Mouse (Mus musculus): Measurements from ENCODE around the gene Ten1. TPM values are rescaled to one million over a fixed set of nuclear protein-coding genes. Genes with fewer than 3 reads are reported as not detected.

Ten1 gene
- polyA plus RNA-seq, 1 experiment from 2014 or later: 53.6 TPM

GRCm38 (mm10) chr11:116226414-116226813 is 27.8 kb downstream of the Ten1 start:
- DNase-seq (ENCODE audit: low read depth, low spot score): peak; percentile 31
- in situ Hi-C loops (cut with MboI; ENCODE audit: low pct_unique_long_range_greater_than_20kb): no loop called here
- ATAC-seq: no peak
- POLR2A ChIA-PET: interaction anchor here (1.1 kb wide), 1 partner anchor 109 kb away, joined by 3 read pairs; the partner anchor contains the start of gene Foxj1
- no peaks in the 10 kb centered on the region for H3K27me3 ChIP-seq
- no peak for TF ChIP-seq CTCF (IDR thresholded peaks at IDR 0.05)
- CTCF ChIA-PET: interaction anchor here (0.7 to 2.4 kb wide), 12 partner anchors 10 to 237 kb away, joined by 3 to 12 read pairs (median 4); no protein-coding TSS in a partner anchor

- CTCF ChIA-PET: interaction anchor here (0.8 to 1.0 kb wide), 2 partner anchors 107 to 216 kb away, joined by 3 read pairs; no protein-coding TSS in a partner anchor
- POLR2A ChIA-PET: interaction anchor here (1.0 kb wide), 1 partner anchor 10 kb away, joined by 3 read pairs; the partner anchor contains the start of gene Evpl
- no peak for DNase-seq (ENCODE audit: low read depth, low spot score)
- in situ Hi-C loops (cut with MboI; ENCODE audit: low pct_unique_long_range_greater_than_20kb): no loop called here
- TF ChIP-seq CTCF (IDR thresholded peaks at IDR 0.05): no peak
- no peaks in the 10 kb centered on the region for H3K27me3 ChIP-seq
- no peak for ATAC-seq
These were observed 30.0 kb downstream of the Ten1 start for GRCm38 (mm10) chr11:116228699-116229098.

GRCm38 (mm10) chr11:116232427-116232826 is 33.8 kb downstream of the Ten1 start:
- CTCF ChIA-PET: interaction anchor here (0.9 kb wide), 1 partner anchor 39 kb away, joined by 3 read pairs; no protein-coding TSS in a partner anchor
- in situ Hi-C loops (cut with MboI; ENCODE audit: low pct_unique_long_range_greater_than_20kb): no loop called here
- TF ChIP-seq CTCF (IDR thresholded peaks at IDR 0.05): no peak
- ATAC-seq: no peak
- no peaks in the 10 kb centered on the region for H3K27me3 ChIP-seq
- DNase-seq (ENCODE audit: low read depth, low spot score): no peak
- POLR2A ChIA-PET: interaction anchor here (0.8 kb wide), 1 partner anchor 222 kb away, joined by 6 read pairs; no protein-coding TSS in a partner anchor

GRCm38 (mm10) chr11:116234901-116235300 is 36.2 kb downstream of the Ten1 start:
- in situ Hi-C loops (cut with MboI; ENCODE audit: low pct_unique_long_range_greater_than_20kb): no loop called here
- H3K27me3 ChIP-seq: no peaks in the 10 kb centered on the region
- CTCF ChIA-PET: no interaction called here
- POLR2A ChIA-PET: no interaction called here
- no peak for TF ChIP-seq CTCF (IDR thresholded peaks at IDR 0.05)
- ATAC-seq: no peak
- no peak for DNase-seq (ENCODE audit: low read depth, low spot score)

- in situ Hi-C loops (cut with MboI; ENCODE audit: low pct_unique_long_range_greater_than_20kb): no loop called here
- no peak for TF ChIP-seq CTCF (IDR thresholded peaks at IDR 0.05)
- POLR2A ChIA-PET: interaction anchor here (1.2 kb wide), 1 partner anchor 9 kb away, joined by 3 read pairs; no protein-coding TSS in a partner anchor
- H3K27me3 ChIP-seq: no peaks in the 10 kb centered on the region
- CTCF ChIA-PET: interaction anchor here (3.2 kb wide), 1 partner anchor 29 kb away, joined by 9 read pairs; no protein-coding TSS in a partner anchor
- no peak for DNase-seq (ENCODE audit: low read depth, low spot score)
- ATAC-seq: no peak
These were observed 39.2 kb downstream of the Ten1 start, which contains the start of gene Evpl for GRCm38 (mm10) chr11:116237742-116238395. Gene Evpl, minus strand, starts transcription at chr11:116238077.

- CTCF ChIA-PET: interaction anchor here (1.0 to 3.2 kb wide), 3 partner anchors 11 to 64 kb away, joined by 3 to 9 read pairs (median 4); no protein-coding TSS in a partner anchor
- POLR2A ChIA-PET: interaction anchor here (0.7 to 0.8 kb wide), 2 partner anchors 33 to 208 kb away, joined by 3 read pairs; no protein-coding TSS in a partner anchor
- in situ Hi-C loops (cut with MboI; ENCODE audit: low pct_unique_long_range_greater_than_20kb): no loop called here
- no peak for DNase-seq (ENCODE audit: low read depth, low spot score)
- TF ChIP-seq CTCF (IDR thresholded peaks at IDR 0.05): no peak
- H3K27me3 ChIP-seq: no peaks in the 10 kb centered on the region
- ATAC-seq: peak; percentile 42
These were observed 41.1 kb downstream of the Ten1 start for GRCm38 (mm10) chr11:116239797-116240196.

GRCm38 (mm10) chr11:116241744-116242235 is 43.1 kb downstream of the Ten1 start:
- DNase-seq (ENCODE audit: low read depth, low spot score) (no peak), ATAC-seq (no peak)
- CTCF ChIA-PET: interaction anchor here (1.1 to 1.3 kb wide), 2 partner anchors 9 to 36 kb away, joined by 3 to 4 read pairs; no protein-coding TSS in a partner anchor
- in situ Hi-C loops (cut with MboI; ENCODE audit: low pct_unique_long_range_greater_than_20kb): no loop called here
- H3K27me3 ChIP-seq: no peaks in the 10 kb centered on the region
- TF ChIP-seq CTCF (IDR thresholded peaks at IDR 0.05): no peak
- POLR2A ChIA-PET: no interaction called here

- TF ChIP-seq CTCF (IDR thresholded peaks at IDR 0.05): no peak
These were observed 45.9 kb downstream of the Ten1 start for GRCm38 (mm10) chr11:116244580-116244979.

GRCm38 (mm10) chr11:116245616-116246015 is 47.0 kb downstream of the Ten1 start:
- no peak for TF ChIP-seq CTCF (IDR thresholded peaks at IDR 0.05)
- in situ Hi-C loops (cut with MboI; ENCODE audit: low pct_unique_long_range_greater_than_20kb): no loop called here
- ATAC-seq (no peak), DNase-seq (ENCODE audit: low read depth, low spot score) (no peak)
- POLR2A ChIA-PET: no interaction called here
- no peaks in the 10 kb centered on the region for H3K27me3 ChIP-seq
- CTCF ChIA-PET: no interaction called here

More at GRCm38 (mm10) chr11:116244580-116244979, 45.9 kb downstream of the Ten1 start:
- POLR2A ChIA-PET: no interaction called here
- H3K27me3 ChIP-seq: no peaks in the 10 kb centered on the region
- in situ Hi-C loops (cut with MboI; ENCODE audit: low pct_unique_long_range_greater_than_20kb): no loop called here
- DNase-seq (ENCODE audit: low read depth, low spot score) (no peak), ATAC-seq (no peak)
- CTCF ChIA-PET: no interaction called here

- ChIA-PET CTCF (interaction anchor here (1.4 to 3.2 kb wide), 2 partner anchors 22 to 47 kb away, joined by 4 to 9 read pairs; no protein-coding TSS in a partner anchor), POLR2A (no interaction called here)
- in situ Hi-C loops (cut with MboI; ENCODE audit: low pct_unique_long_range_greater_than_20kb): no loop called here
- ATAC-seq (no peak), DNase-seq (ENCODE audit: low read depth, low spot score) (no peak)
- H3K27me3 ChIP-seq: no peaks in the 10 kb centered on the region
- TF ChIP-seq CTCF (IDR thresholded peaks at IDR 0.05): no peak
These were observed 49.0 kb downstream of the Ten1 start for GRCm38 (mm10) chr11:116247502-116248222.

Data from Patski (cell line).